Mouse (Mus musculus): ENCODE measurements around the gene Olfr652. TPM values are rescaled to one million over a fixed set of nuclear protein-coding genes. Genes with fewer than 3 reads are reported as not detected.

Gene Olfr652
- polyA plus RNA-seq, 1 experiment from 2014 or later: not detected

DNA sequence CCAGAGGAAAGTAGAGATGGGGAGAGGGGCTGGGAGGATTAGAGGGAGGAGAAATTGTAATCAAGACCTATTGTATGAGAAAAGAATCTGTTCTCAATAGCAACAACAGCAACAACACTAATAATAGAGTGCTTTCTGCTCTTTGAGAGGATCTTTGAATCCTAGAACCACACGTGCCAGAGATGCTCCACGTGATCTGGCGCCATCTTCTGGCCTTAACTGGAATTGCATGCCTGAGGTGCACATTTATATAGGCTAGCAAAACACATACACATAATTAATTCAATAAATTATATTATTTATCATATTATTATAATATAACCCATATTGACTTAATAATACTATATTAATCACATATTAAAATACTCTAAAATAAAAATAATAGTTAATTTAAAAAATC, 42.5 kb downstream of the Olfr652 start:
- no peak overlapping the region for H3K9ac ChIP-seq (replicated peaks; ENCODE audit: low read depth, low read length)
- H3K36me3 ChIP-seq (ENCODE audit: control insufficient read depth, insufficient read depth, low read length): no peaks in the 10 kb centered on the region
- H3K4me3 ChIP-seq (ENCODE audit: low read depth, low read length): no peak overlapping the region
- no peak overlapping the region for H3K27ac ChIP-seq (ENCODE audit: low read length)
- no peak for ATAC-seq (ENCODE audit: insufficient number of reproducible peaks, insufficient read depth, low FRiP score, low read depth)
- no peak overlapping the region for H3K4me2 ChIP-seq (replicated peaks; ENCODE audit: low read depth, low read length)
- WGBS: 4% methylated on average over 3 of the region's 3 CpGs
- H3K27me3 ChIP-seq (ENCODE audit: control insufficient read depth, insufficient read depth, low read length): no peaks in the 10 kb centered on the region
- H3K9me3 ChIP-seq (ENCODE audit: control insufficient read depth, low read depth, low read length): no peaks in the 10 kb centered on the region
- no peaks in the 10 kb centered on the region for H3K4me1 ChIP-seq (ENCODE audit: control insufficient read depth, insufficient read depth, low read length)

DNA sequence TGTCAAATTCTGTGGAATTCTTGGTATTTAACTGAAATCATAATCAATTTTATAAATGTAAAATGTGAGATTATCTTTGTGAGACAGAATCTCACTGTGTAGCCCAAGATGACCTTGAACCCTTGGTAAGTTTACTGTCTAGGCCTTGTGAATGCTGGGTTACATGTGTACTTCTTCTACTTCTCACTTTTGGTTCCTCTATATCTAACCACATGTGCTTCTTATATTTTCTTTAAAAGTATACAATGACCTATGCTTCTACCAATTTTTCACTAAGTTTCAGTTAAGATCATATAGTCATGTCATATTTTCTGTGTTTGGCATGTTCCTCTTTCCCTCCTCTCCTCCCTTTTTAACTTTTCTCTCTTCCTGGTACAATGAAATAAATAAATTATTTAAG, 44.0 kb downstream of the Olfr652 start:
- Histone ChIP-seq H3K4me3 (ENCODE audit: low read depth, low read length) (no peak overlapping the region), H3K9me3 (ENCODE audit: control insufficient read depth, low read depth, low read length) (no peaks in the 10 kb centered on the region), H3K36me3 (ENCODE audit: control insufficient read depth, insufficient read depth, low read length) (no peaks in the 10 kb centered on the region), H3K4me1 (ENCODE audit: control insufficient read depth, insufficient read depth, low read length) (no peaks in the 10 kb centered on the region), H3K4me2 (replicated peaks; ENCODE audit: low read depth, low read length) (no peak overlapping the region), H3K27ac (ENCODE audit: low read length) (no peak overlapping the region), H3K27me3 (ENCODE audit: control insufficient read depth, insufficient read depth, low read length) (no peaks in the 10 kb centered on the region), H3K9ac (replicated peaks; ENCODE audit: low read depth, low read length) (no peak overlapping the region)
- no peak for ATAC-seq (ENCODE audit: insufficient number of reproducible peaks, insufficient read depth, low FRiP score, low read depth)

DNA sequence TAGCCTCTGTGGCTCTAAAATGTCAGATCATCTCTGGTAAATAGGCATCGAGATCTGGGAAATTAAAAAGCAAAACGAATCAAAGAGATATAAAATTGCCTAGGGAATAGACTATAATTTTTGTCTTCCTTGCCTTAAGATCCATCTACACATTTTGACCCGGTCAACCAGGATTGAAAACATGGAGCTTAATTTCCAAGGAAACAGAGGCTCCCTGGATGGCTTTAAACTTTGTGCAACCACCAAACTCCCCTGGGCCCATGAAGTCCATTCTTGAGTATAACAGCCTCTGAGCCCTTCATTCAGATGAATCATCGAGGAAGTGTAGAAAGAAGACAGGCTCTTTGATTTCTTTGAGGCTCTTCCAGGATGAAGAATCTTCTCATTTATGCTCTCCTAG, 53.0 kb downstream of the Olfr652 start, which contains the start of gene Olfr656:
Olfr656 (plus strand) TSS at position 301 of the 400 bp plus-strand sequence.
- ATAC-seq (ENCODE audit: insufficient number of reproducible peaks, insufficient read depth, low FRiP score, low read depth): no peak
- no peak within 1 kb of the TSS for H3K4me3 ChIP-seq (ENCODE audit: low read depth, low read length)
- H3K4me2 ChIP-seq (replicated peaks; ENCODE audit: low read depth, low read length): no peak within 1 kb of the TSS
- H3K4me1 ChIP-seq (ENCODE audit: control insufficient read depth, insufficient read depth, low read length): no peaks in the 10 kb centered on the region
- no peaks in the 10 kb centered on the region for H3K9me3 ChIP-seq (ENCODE audit: control insufficient read depth, low read depth, low read length)
- no peaks in the 10 kb centered on the region for H3K36me3 ChIP-seq (ENCODE audit: control insufficient read depth, insufficient read depth, low read length)
- 82% methylated on average over 4 of the region's 4 CpGs for WGBS
- no peak within 1 kb of the TSS for H3K9ac ChIP-seq (replicated peaks; ENCODE audit: low read depth, low read length)
- no peaks in the 10 kb centered on the region for H3K27me3 ChIP-seq (ENCODE audit: control insufficient read depth, insufficient read depth, low read length)
- no peak within 1 kb of the TSS for H3K27ac ChIP-seq (ENCODE audit: low read length)

Other genes starting within 250 kb of the Olfr652 start
- 6.2 and 7.1 TPM in 2 replicates for gene Trim12a, start 245.4 kb upstream of the Olfr652 start, polyA plus RNA-seq (2014; fragmentation: Nextera tagmentation; extraction: Ambion mirVana)
- gene Trim34b, start 231.4 kb upstream of the Olfr652 start, polyA plus RNA-seq (2014; fragmentation: Nextera tagmentation; extraction: Ambion mirVana): not detected in 2 replicates
- gene Trim12c, start 207.5 kb upstream of the Olfr652 start, polyA plus RNA-seq (2014; fragmentation: Nextera tagmentation; extraction: Ambion mirVana): 2.6 and 3.1 TPM in 2 replicates
- 0.11 and 0.22 TPM in 2 replicates for gene Trim30b, start 191.0 kb upstream of the Olfr652 start, polyA plus RNA-seq (2014; fragmentation: Nextera tagmentation; extraction: Ambion mirVana)
- gene Trim30c, start 160.1 kb upstream of the Olfr652 start, polyA plus RNA-seq (2014; fragmentation: Nextera tagmentation; extraction: Ambion mirVana): 0.20 TPM in 1 of 2 replicates, not detected in the other
- gene Trim30a, start 95.7 kb upstream of the Olfr652 start, polyA plus RNA-seq (2014; fragmentation: Nextera tagmentation; extraction: Ambion mirVana): 1.4 and 1.9 TPM in 2 replicates
- gene Trim30d, start 53.1 kb upstream of the Olfr652 start, polyA plus RNA-seq (2014; fragmentation: Nextera tagmentation; extraction: Ambion mirVana): 0.62 and 0.73 TPM in 2 replicates
- gene Olfr651, start 10.8 kb upstream of the Olfr652 start, polyA plus RNA-seq (2014; fragmentation: Nextera tagmentation; extraction: Ambion mirVana): not detected in 2 replicates
- not detected in 2 replicates for gene Olfr653, start 16.4 kb downstream of the Olfr652 start, polyA plus RNA-seq (2014; fragmentation: Nextera tagmentation; extraction: Ambion mirVana)
- not detected in 2 replicates for gene Olfr654, start 26.1 kb downstream of the Olfr652 start, polyA plus RNA-seq (2014; fragmentation: Nextera tagmentation; extraction: Ambion mirVana)
- gene Olfr655, start 40.9 kb downstream of the Olfr652 start, polyA plus RNA-seq (2014; fragmentation: Nextera tagmentation; extraction: Ambion mirVana): not detected in 2 replicates
- gene Olfr656, start 53.1 kb downstream of the Olfr652 start, polyA plus RNA-seq (2014; fragmentation: Nextera tagmentation; extraction: Ambion mirVana): not detected in 2 replicates
- gene Olfr657, start 63.9 kb downstream of the Olfr652 start, polyA plus RNA-seq (2014; fragmentation: Nextera tagmentation; extraction: Ambion mirVana): not detected in 2 replicates
- gene Olfr658, start 86.4 kb downstream of the Olfr652 start, polyA plus RNA-seq (2014; fragmentation: Nextera tagmentation; extraction: Ambion mirVana): not detected in 2 replicates
- gene Olfr659, start 105.9 kb downstream of the Olfr652 start, polyA plus RNA-seq (2014; fragmentation: Nextera tagmentation; extraction: Ambion mirVana): not detected in 2 replicates
- not detected in 2 replicates for gene Olfr661, start 125.6 kb downstream of the Olfr652 start, polyA plus RNA-seq (2014; fragmentation: Nextera tagmentation; extraction: Ambion mirVana)
- gene Usp17le, start 216.6 kb downstream of the Olfr652 start, polyA plus RNA-seq (2014; fragmentation: Nextera tagmentation; extraction: Ambion mirVana): not detected in 2 replicates